Mouse (Mus musculus): ENCODE measurements at regions not wholly inside any gene's neighbourhood (a gene's known extent, or its start where the extent isn't known, plus 50 kb on each side); places are given as distances from the start of the nearest gene placed in this dataset.

DNA sequence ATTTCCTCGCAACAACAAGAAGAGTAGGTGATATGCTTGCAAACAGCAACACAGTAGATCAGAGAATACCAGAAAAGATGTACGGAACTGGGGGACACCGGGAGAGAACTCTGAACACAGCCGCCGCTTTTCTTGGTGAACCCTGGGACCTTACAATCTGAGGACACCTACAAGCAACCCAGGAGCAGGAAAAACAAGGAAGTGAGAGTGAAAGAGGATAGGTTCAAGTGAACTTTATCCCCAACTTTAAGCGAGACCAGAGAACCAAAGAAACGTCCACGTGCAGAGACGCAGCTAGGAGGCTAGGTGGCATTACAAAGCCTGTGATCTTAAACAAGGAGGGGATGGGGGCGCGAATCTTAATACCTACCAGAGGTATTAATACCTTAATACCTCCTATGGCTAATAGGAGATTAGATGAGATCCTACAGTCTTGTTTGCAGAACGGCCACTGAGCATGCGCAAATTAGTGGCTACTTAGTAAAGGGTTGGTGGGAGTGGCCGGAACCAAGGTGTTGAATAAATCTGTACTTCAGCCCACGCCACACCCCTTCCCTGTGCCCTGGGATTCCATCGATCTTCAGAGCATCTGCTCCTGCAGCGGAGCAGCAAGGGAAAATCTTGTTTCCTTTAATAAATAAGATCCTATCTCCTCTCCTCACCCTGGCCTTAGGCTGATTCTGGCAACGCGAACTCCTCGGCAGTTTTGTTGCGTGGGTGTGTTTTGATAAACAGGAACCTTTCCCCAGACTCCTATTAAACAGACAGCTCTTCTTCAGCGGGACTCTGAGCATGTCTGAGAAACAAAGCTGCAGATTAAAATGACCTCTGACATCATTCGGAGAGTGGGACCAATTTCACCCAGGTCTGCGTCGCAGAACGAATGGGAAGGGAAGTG lies 64.6 kb upstream of the Cdh5 start:
- TF ChIP-seq CTCF (IDR thresholded peaks at IDR 0.05; ENCODE audit: low read depth, low read length) (no peak), POLR2A (IDR thresholded peaks at IDR 0.05; ENCODE audit: extremely low read depth, insufficient read depth, low read length) (no peak)
